Mouse (Mus musculus) intestine, postnatal 0 days (tissue): Measurements from ENCODE around the gene Pold2. TPM values are rescaled to one million over a fixed set of nuclear protein-coding genes. Genes with fewer than 3 reads are reported as not detected.
A peak's percentile ranks its signal among the peaks of the same experiment; 100 is the strongest.

ENCODE experiments used
- ATAC-seq: fragments of 200-750 bp; cut with Nextera tagmentation; 2 replicates; pipeline ENCODE4 v1.8.0; 2017; ENCODE audit warnings: mild to moderate bottlenecking, moderate TSS enrichment, moderate library complexity
- H3K27ac ChIP-seq: fragments of 300-500 bp; sonication (generic); 2 replicates; pipeline ENCODE4 v1.5.1; 2014; ENCODE audit warnings: mild to moderate bottlenecking, low read depth, low read length, moderate library complexity
- H3K27me3 ChIP-seq: fragments of 300-500 bp; sonication (generic); replicated peaks from 2 replicates; pipeline ENCODE4 v1.6.1; 2014; ENCODE audit warnings: low read length, mixed read lengths; ENCODE audit not compliant: control insufficient read depth, insufficient read depth
- H3K36me3 ChIP-seq: fragments of 300-500 bp; sonication (generic); 2 replicates; pipeline ENCODE4 v1.6.1; 2014; ENCODE audit warnings: mild to moderate bottlenecking, moderate library complexity; ENCODE audit not compliant: control insufficient read depth, insufficient read depth
- H3K4me1 ChIP-seq: fragments of 300-500 bp; sonication (generic); replicated peaks from 2 replicates; pipeline ENCODE4 v1.6.1; 2014; ENCODE audit warnings: antibody characterized with exemption, low read length, mixed read lengths; ENCODE audit not compliant: control insufficient read depth, insufficient read depth
- H3K4me2 ChIP-seq: fragments of 300-500 bp; sonication (generic); replicated peaks from 2 replicates; pipeline ENCODE4 v1.6.1; 2014; ENCODE audit warnings: low read depth, mild to moderate bottlenecking, moderate library complexity
- H3K4me3 ChIP-seq: fragments of 300-500 bp; sonication (generic); 2 replicates; pipeline ENCODE4 v1.5.1; 2014; ENCODE audit warnings: low read depth, low read length
- H3K9ac ChIP-seq: fragments of 300-500 bp; sonication (generic); 2 replicates; pipeline ENCODE4 v1.6.1; 2014; ENCODE audit warnings: mild to moderate bottlenecking, low read depth, low read length
- H3K9me3 ChIP-seq: fragments of 300-500 bp; sonication (generic); 2 replicates; pipeline ENCODE4 v1.6.1; 2016; ENCODE audit warnings: mixed run types; ENCODE audit not compliant: control insufficient read depth
- CTCF ChIP-seq: sonication (generic); IDR thresholded peaks from 2 replicates; pipeline ENCODE4 v1.5.1; 2016; ENCODE audit warnings: low read depth, mild to moderate bottlenecking, control low read depth, antibody characterized with exemption, moderate library complexity
- WGBS: fragments of 180-500 bp; shearing (Covaris S2); extraction: QIAGEN DNeasy Blood & Tissue Kit; methylation state at CpG from one replicate; pipeline ENCODE4 v1.1.7; 2014; 5-methylcytosine and 5-hydroxymethylcytosine counted together
- polyA plus RNA-seq: library from polyadenylated mRNA; unstranded; fragments of >200 nt; fragmentation: Nextera tagmentation; extraction: Ambion mirVana; gene quantifications from 2 replicates; pipeline ENCODE4 v1.2.1, GENCODE M21; 2015

The Pold2 gene
- polyA plus RNA-seq, 1 experiment from 2014 or later: 32.7 TPM

DNA sequence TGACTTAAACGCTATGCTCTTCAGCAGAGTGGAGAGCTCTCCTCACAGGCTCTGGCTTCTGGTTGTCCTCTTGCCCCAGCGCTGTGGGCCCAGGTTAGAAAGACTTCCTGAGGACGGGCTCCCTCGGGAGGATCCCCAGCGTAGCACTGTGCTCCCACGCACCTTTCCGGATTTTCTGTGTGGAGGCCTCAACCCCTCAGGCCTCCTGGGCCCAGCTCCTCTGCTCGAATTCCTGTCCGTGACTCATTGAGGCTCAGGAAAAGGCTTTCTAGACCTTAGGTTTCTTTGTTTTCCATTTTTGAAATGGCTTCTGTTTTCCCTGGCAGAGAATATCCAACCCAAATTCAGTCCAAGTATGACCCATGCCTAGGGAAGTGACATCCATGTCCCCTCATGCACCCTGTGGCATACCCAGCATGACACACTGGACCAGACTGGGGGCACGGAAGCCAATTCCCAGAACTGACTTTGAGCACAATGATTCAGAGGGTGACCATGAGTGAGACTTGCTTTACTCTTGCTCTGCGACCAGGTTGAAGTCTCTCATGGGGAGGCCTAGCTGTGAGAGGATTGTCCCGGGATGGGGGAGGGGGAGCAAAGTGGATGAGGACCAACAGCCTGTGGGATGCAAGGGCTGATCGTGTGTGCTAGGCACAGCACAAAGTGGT, 18.1 kb downstream of the Pold2 start:
- H3K9ac ChIP-seq: no peak overlapping the region
- no peaks in the 10 kb centered on the region for H3K9me3 ChIP-seq
- no peaks in the 10 kb centered on the region; the same call in 1 of the 2 replicates for H3K36me3 ChIP-seq
- 90% methylated on average over 13 of the region's 13 CpGs for WGBS
- TF ChIP-seq CTCF: no peak
- no peaks in the 10 kb centered on the region for H3K4me1 ChIP-seq
- H3K4me3 ChIP-seq: no peak overlapping the region
- H3K27ac ChIP-seq: no peak overlapping the region
- ATAC-seq: no peak
- H3K27me3 ChIP-seq: peaks cover 14% of the 10 kb centered on the region; the same call in 1 of the 2 replicates
- H3K4me2 ChIP-seq: no peak overlapping the region

- H3K27me3 ChIP-seq: peaks cover 14% of the 10 kb centered on the region; the same call in 1 of the 2 replicates
- no peaks in the 10 kb centered on the region for H3K36me3 ChIP-seq
- TF ChIP-seq CTCF: peak; percentile 50
- H3K9me3 ChIP-seq: no peaks in the 10 kb centered on the region
- no peaks in the 10 kb centered on the region for H3K4me1 ChIP-seq
- H3K4me3 ChIP-seq: no peak overlapping the region
- H3K27ac ChIP-seq: no peak overlapping the region
- no peak for ATAC-seq
- 76% methylated on average over 1 of the region's 1 CpGs for WGBS
- H3K4me2 ChIP-seq: no peak overlapping the region
- H3K9ac ChIP-seq: no peak overlapping the region
Measured at GRCm38 (mm10) chr11:5858723-5859122, 19.4 kb downstream of the Pold2 start.

DNA sequence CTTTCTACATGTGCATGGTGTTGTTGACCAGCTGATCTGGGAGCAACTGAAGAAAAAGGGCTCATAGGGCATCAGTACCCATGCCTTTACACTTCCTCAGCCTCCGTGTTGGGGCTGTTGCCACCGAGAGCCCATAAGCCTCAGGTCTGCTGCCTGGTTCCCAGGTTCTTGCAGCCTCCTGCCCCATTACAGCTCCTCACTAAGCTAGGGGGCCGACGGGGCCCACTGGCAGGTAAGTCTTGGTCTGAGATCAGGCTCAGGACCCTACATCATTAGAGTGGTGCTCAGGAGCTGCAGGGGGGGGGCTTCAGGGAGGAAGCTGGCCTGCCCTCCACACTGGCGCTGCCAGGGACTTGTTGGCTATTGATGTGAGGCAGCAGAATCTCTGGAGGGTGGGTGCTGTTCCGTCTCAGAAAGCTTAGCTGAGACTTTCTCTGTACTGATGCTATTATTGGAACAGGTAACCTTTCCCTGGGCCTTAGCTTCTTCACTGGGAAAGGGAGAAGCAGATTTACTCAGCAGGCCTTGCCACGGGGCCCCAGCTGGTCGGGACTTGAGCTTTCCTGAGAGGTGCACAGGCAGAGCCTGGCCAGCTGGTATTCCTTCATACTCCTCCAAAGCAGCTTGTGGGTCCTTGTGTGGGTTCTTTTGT, 21.5 kb downstream of the Pold2 start:
- Histone ChIP-seq H3K27ac (no peak overlapping the region), H3K4me3 (no peak overlapping the region), H3K4me2 (no peak overlapping the region), H3K9me3 (no peaks in the 10 kb centered on the region), H3K27me3 (0 out of 2 replicates have a peak, but pooled peaks cover under 1% of the 10 kb centered on the region), H3K36me3 (no peaks in the 10 kb centered on the region), H3K4me1 (no peaks in the 10 kb centered on the region), H3K9ac (no peak overlapping the region)
- ATAC-seq: no peak
- TF ChIP-seq CTCF: no peak
- 80% methylated on average over 8 of the region's 8 CpGs for WGBS

GRCm38 (mm10) chr11:5855902-5856301, 22.2 kb downstream of the Pold2 start:
- Histone ChIP-seq H3K36me3 (no peaks in the 10 kb centered on the region), H3K9ac (peak overlapping the region; percentile 11; the same call in 1 of the 2 replicates), H3K27me3 (no peaks in the 10 kb centered on the region), H3K4me2 (no peak overlapping the region), H3K4me3 (no peak overlapping the region), H3K9me3 (no peaks in the 10 kb centered on the region), H3K4me1 (no peaks in the 10 kb centered on the region), H3K27ac (no peak overlapping the region)
- WGBS: 48% methylated on average over 7 of the region's 7 CpGs
- no peak for TF ChIP-seq CTCF
- ATAC-seq: no peak

DNA sequence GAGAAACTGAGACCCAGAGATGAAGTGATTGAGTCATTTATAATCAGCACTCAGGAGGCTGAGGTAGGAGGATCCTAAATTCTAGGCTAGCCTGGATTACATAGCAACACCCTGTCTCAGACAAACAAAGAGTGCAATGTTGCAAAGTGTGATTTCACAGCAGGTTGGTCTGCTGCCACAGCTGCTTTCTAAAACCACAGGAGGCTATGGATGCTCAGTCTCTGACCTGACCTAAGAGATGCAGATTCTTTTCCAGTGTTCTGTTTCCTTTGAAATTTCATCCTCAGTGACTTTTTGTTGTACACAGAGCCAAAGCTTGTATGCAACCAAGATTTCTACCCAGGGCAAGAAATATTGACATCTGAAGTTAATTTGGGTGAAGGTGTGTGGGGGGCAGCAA, 22.6 kb downstream of the Pold2 start:
- H3K4me3 ChIP-seq: no peak overlapping the region
- no peak overlapping the region for H3K4me2 ChIP-seq
- no peak for ATAC-seq
- H3K36me3 ChIP-seq: no peaks in the 10 kb centered on the region
- no peak for TF ChIP-seq CTCF
- H3K27me3 ChIP-seq: no peaks in the 10 kb centered on the region
- H3K4me1 ChIP-seq: no peaks in the 10 kb centered on the region
- no peaks in the 10 kb centered on the region for H3K9me3 ChIP-seq
- peak overlapping the region; percentile 11; the same call in 1 of the 2 replicates for H3K9ac ChIP-seq
- no peak overlapping the region for H3K27ac ChIP-seq

GRCm38 (mm10) chr11:5852314-5852713, 25.8 kb downstream of the Pold2 start:
- no peaks in the 10 kb centered on the region for H3K36me3 ChIP-seq
- no peak overlapping the region for H3K9ac ChIP-seq
- no peaks in the 10 kb centered on the region for H3K27me3 ChIP-seq
- 37% methylated on average over 1 of the region's 1 CpGs for WGBS
- H3K4me2 ChIP-seq: no peak overlapping the region
- H3K27ac ChIP-seq: no peak overlapping the region
- no peak overlapping the region for H3K4me3 ChIP-seq
- no peaks in the 10 kb centered on the region for H3K9me3 ChIP-seq
- no peaks in the 10 kb centered on the region for H3K4me1 ChIP-seq
- ATAC-seq: no peak
- TF ChIP-seq CTCF: no peak
